Mouse (Mus musculus): Measurements from ENCODE around the gene Prr32.

Gene Prr32

DNA sequence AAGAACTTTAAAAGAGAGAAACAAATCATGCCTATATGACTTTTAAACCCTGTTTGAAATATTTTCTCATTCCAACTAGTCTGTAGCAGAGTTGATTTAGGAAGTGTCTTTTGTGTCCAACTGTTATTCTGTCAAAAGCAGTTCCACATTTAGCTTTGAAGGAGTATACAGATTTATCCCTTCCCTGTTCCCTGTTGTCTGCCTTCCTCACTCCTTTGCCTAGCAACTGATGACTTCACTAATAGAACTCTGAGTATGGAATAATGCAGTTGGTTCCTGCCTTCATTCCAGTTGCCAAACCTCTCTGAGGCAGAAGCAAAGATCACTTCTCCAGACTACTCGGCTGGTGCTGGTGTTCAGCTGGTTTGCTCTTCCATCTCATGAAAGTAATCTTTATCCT is at the start of gene Prr32:
TSS of gene Prr32 (plus strand) at position 301 of the 400 bp plus-strand sequence.
- in situ Hi-C loops (cut with MboI, MseI), result no loop called here

All from regulatory T cell (primary cell).